Mouse (Mus musculus) spleen, adult 18-20 months (tissue): ENCODE results near the gene Prkaa2.
"Not testable (repeated sequence)": the region's sequence is repeated elsewhere in the genome, so short reads cannot be mapped to it uniquely, and the experiment has no call there.

Experiments
- DNase-seq, 2 experiments: peaks; one replicate each; pipeline ENCODE4 v3.0.0; 2022; ENCODE audit warnings: mixed read lengths in 2 of 2

Gene Prkaa2

DNA sequence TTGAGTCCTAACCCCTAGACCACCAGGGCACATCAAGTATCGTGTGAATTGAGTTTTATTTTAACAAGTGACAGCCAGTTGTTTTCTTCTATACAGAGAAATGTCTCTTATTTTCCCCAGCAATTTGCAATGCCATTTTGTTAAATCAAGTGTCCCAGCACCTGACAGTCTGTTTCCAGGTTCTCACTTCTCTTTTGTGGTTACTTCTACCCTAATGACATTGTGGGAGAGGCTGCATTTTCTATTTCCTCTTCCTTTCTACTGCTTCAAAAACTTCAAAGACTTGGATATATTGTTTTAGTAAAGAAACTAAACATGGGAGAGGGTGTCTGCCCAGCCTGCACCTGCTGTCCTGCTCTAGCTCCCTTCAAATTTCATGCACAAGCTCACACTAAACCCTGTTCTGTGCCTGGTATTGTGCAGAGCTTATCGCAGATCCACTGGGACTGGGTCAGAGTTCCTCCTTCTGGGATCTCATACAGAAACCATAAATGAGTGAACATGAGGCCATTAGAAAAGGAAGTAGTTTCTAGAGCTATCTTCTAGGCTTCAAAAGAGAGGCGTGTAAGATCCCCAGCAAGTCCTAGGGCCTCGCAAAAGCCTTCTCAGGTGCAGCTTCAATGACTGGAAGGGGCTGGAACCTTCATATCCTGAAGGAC, 102.2 kb downstream of the Prkaa2 start:
- no peak for DNase-seq

DNA sequence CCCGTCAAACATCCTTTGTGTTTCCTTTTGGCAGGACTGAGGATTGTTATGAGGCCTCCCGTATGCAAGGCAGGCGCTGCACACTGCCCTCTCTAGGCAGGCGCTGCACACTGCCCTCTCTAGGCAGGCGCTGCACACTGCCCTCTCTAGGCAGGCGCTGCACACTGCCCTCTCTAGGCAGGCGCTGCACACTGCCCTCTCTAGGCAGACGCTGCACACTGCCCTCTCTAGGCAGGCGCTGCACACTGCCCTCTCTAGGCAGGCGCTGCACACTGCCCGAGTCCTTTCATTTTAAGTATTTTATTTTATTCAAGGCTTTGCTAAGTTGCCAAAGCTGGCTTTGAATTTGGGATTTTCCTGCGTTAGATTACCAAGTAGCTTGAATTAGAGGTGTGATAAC, 105.0 kb downstream of the Prkaa2 start:
- DNase-seq, result not testable (repeated sequence)

DNA sequence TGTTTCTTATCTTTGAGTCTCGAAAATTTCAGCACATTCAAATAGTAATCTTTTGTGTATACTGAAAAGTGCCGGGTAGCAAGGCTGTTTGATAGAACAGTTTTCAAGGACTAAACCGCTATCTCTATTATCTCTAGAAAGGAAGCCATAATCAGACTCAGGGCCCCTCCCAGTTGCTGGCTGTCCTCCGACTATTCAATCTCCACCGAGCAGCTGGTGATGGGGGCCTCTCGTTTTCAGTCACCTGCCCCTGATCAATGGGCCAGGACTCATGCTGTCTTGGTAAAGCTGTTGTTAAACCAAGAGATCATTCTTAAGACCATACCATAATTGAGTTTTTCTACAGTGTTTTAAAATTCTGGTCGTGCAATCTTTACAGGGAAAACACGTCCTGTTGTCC, 105.6 kb downstream of the Prkaa2 start:
- DNase-seq, result no peak

DNA sequence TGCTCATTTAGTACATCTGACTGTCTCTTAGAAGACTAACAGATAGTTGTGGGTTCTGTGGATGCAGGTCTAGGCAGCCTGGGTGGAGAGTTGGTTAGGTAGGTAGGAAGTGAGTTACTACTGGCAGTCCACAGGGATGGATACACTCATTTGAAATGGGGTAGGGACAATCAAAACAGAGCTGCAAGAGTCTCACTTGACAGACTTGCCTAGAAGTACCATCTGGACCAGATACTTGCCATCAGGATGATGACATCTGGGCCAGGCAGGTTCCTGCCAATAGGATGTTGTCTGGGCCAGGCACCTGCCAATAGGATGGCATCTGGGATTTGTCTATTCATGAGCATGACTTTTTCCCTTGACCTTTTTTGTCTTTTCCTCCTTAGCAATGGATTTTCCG, 108.0 kb downstream of the Prkaa2 start:
- no peak for DNase-seq

DNA sequence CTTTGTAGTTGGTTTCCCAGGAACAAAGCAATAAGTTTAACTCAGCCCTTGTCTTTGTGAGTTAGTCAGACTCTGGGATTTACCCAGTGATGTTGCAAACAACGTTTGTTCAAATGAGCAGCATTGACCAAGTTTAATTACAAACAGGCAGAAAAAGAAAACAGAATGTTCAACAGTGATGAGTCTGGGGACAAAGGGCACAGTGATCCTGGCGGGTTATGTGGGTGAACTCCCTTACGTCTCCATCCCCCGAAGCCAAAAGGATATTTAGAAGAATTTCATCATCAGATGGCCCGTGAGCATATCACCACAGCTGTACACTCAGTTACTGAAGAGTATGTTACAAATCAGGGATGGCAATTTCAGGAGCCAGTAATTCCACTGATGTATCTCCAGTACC, 110.0 kb downstream of the Prkaa2 start:
- DNase-seq, result no peak

DNA sequence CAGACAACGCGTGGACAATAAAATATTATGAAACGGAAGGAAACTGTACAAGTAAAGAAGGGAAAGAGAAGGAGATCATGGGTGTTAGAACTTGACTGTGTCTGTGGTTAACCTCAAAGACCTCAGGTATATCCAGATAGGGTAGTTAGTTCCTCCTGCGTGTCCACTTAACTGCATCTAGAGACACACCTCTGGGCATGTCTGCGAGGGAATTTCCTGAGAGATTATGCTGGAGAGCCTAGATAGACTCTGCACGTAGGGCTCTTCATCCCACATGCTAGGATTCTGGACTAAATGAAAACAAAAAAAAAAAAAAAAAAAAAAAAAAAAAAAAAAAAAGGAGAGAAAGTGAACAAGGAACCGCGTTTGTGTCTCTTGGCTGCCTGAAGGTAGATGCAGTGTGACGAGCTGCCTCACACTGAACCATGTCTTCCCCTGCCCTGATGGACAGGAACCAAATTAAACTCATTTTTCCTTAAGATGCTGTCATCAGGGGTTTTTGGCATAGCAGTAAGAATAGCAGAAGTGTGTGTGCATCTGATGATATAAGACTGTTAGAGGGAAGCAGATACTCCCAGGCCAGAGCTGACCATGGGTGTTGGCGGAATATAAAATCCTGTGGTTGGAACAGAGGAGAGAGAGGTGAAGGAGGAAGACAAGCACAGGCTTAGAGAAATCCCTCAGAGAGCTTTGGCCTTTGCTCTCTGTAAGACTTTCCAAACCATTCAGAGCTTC, 116.4 kb downstream of the Prkaa2 start:
- no peak for DNase-seq

DNA sequence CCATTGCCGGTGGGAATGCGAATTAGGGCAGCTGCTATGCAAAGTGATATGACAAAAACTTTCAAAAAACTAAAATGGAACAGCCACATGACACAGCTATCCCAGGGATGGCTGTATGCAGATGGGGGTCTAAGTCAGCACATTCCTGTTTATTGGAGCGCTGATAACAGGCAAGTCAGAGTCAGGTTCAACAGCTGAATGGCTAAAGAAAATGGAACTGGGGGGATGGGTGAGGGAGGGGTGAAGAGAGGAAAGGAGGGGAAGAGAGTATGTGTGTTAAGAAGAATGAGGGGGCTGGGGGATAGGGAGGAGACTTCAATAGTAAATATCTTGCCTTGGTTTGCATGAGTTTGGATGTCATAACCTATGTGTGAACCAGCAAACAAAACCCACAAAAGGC, 117.4 kb downstream of the Prkaa2 start:
- no peak for DNase-seq

DNA sequence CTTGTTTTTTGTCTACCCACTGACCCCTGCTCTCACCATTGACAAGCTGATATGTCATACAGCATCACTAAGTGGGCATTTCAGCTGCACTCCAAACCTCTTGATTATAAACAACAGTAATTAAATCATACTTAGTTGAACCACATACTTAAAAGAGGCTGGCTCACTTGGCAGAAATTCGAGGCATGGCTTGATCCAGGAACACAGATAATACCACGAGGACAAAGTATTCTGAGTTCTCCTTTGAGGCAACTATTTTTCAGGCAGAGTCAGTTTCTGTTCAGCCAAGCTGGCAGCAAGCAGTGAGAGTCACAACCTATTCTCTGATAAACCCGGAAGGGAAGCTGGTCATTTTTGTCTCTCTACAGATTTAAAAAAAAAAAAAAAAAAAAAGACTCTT, 119.0 kb downstream of the Prkaa2 start:
- no peak for DNase-seq

DNA sequence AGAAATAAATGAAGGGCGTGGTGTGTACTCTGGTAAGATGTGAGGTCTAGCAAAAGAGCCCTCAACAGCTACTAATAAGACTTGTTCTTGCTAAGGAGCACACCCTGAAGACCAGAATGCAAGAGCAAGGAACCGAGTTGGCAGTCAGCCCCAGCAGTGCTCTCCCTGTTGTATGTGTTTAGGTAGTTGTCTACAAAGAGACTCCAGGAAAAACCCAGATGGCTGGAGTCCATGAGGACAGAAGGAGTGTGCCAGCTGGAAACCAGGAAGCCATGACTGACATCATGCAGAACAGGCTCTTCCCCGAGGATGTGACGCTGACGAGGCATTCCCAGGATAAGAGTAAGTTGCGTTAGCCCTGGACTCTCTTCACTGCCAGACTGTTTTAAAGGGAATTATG, 119.7 kb downstream of the Prkaa2 start:
- DNase-seq, result no peak

DNA sequence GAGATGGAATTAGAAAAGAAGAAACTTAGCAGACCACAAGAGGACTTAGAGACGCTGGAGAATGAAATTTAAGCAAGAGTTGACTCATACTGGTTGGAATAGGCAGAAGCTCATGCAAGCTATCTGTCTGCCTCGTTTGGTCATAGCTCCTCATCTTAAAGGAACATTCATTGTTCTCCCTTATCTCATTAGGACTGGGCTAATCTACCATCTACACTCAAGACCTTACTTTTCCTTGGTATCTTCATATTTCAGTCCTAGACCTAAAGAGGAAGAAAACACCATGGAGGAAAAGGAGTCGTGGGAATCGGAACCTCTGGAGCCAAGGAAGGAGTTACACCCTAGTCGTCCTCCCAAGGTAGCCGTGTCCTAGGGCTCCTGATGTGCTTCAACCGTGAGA, 121.0 kb downstream of the Prkaa2 start:
- no peak for DNase-seq

DNA sequence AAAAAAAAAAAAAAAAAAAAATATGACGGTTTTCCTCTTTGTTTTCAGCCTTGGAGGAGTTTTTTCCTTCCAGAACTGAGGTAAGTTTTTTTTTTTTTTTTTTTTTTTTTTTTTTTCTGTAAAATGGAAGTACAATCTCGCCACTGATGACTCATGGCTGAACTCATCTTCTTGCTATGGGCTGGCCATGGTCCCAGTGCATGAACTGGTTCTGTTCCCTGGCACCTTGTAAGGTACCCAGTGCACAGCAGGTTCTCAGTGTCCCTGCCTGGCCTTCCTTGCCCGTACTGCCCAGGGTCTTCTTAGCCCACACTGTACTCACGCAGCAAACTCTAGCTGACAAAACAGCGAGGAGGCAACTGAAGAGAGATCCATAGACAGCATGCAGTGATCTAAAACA, 121.6 kb downstream of the Prkaa2 start:
- DNase-seq, result no peak

DNA sequence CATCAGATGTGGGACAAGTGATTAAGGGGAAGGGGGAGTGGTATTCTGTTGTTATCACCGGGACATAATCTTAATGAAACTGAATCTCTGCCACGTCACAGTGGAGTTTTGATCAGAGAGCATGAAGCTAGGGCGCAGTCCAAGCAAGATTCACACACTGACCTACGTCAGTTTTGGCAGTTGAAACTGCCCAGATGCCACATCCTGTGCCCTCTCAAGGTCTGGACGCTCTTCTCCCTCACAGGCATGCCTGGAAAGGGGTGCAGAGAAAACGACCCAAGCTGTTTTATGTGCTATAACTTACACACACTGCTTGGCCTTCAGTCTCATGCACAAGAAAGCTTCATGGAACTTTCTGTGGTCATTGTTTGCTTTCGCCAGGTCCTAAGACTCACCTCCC, 122.1 kb downstream of the Prkaa2 start:
- DNase-seq, result no peak

DNA sequence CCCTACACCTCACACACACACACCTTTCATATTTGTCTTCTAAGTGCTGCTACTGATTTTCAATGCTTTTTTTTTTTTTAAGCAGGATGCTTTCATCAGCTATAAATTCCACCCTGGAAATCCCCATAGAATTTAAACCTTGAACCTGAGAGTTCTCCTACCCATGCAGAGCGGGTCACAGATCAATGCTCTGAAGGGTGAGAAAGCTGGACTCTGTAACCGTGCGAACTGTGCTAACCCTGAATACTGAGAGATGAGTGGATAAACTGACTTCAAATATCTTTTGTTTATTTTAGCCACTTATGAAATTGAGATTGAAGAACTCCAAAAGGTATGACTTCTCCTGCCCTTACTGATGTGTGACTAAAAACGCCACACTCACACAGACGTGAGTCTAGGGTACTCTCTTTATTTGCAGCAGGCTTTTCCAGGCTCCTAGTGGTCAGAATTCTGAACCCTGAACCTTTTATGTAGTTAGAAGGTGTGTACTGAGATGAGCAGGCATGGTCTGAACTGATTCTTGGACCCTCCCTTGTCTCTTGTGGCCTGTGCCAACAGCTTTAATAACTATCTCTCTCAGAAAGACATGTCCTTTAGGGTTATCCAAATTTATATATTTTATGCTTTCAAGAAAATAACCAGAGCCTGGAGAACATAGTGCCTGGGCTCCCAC, 123.6 kb downstream of the Prkaa2 start:
- no peak for DNase-seq
